Comparison of ENCODE assay signal across 23 mouse cellular contexts in genomic region chr5:96757615-96758014, GRCm38 (mm10).
"Had no signal": no experiment of that assay in that cellular context is flagged by ENCODE, and none has a peak within 500 bp of the region (broad histone marks: within the 10 kb centered on the region; RNA-seq: fewer than 3 reads in every experiment).

No protein-coding gene starts in this region.

- DNase-seq: gastrocnemius, postnatal 14 days; gastrocnemius, postnatal 36 days; heart, adult 2 months; heart, postnatal 14 days; heart, postnatal 36 days; kidney, adult 9 months; kidney, postnatal 14 days; kidney, postnatal 4 days; layer of hippocampus, adult 9-11 months; layer of hippocampus, postnatal 36 days; left cerebral cortex, postnatal 4 days; lung, adult 18-20 months had no signal

- H3K27ac ChIP-seq: heart, adult 2 months; heart, embryonic 13.5 days; heart, embryonic 15.5 days; hindbrain, embryonic 13.5 days; hindbrain, embryonic 15.5 days; hindbrain, postnatal 0 days; limb, embryonic 13.5 days; limb, embryonic 15.5 days; liver, embryonic 12.5 days; liver, embryonic 14.5 days had no signal

- H3K9me3 ChIP-seq: heart, embryonic 13.5 days; heart, embryonic 15.5 days; hindbrain, embryonic 13.5 days; hindbrain, embryonic 15.5 days; limb, embryonic 13.5 days; limb, embryonic 15.5 days; liver, embryonic 12.5 days had no signal

- H3K9ac ChIP-seq: heart, embryonic 13.5 days; heart, embryonic 15.5 days; hindbrain, embryonic 13.5 days; hindbrain, embryonic 15.5 days; limb, embryonic 13.5 days; limb, embryonic 15.5 days; liver, embryonic 12.5 days; liver, embryonic 14.5 days had no signal

- H3K27me3 ChIP-seq: heart, embryonic 13.5 days; heart, embryonic 15.5 days; hindbrain, embryonic 13.5 days; hindbrain, embryonic 15.5 days; limb, embryonic 13.5 days; limb, embryonic 15.5 days; liver, embryonic 12.5 days had no signal

- H3K4me1 ChIP-seq: heart, embryonic 13.5 days; heart, embryonic 15.5 days; hindbrain, embryonic 13.5 days; hindbrain, embryonic 15.5 days; limb, embryonic 13.5 days; limb, embryonic 15.5 days; liver, embryonic 12.5 days had no signal

- H3K36me3 ChIP-seq: hindbrain, embryonic 13.5 days; hindbrain, embryonic 15.5 days; limb, embryonic 13.5 days; liver, embryonic 12.5 days had no signal

- H3K4me3 ChIP-seq: heart, adult 2 months; heart, embryonic 13.5 days; heart, embryonic 15.5 days; hindbrain, embryonic 13.5 days; hindbrain, embryonic 15.5 days; limb, embryonic 13.5 days; limb, embryonic 15.5 days; liver, embryonic 12.5 days had no signal

- ATAC-seq: forebrain, embryonic 16.5 days; hindbrain, postnatal 0 days; liver, embryonic 12.5 days had no signal

- H3K4me2 ChIP-seq: heart, embryonic 11.5 days; heart, embryonic 13.5 days; heart, embryonic 15.5 days; hindbrain, embryonic 13.5 days; hindbrain, embryonic 15.5 days; limb, embryonic 13.5 days; limb, embryonic 15.5 days; liver, embryonic 12.5 days had no signal
